Mouse (Mus musculus) CH12.LX (cell line): ENCODE measurements around the gene Asap2.

Experiments used
- CHD1 ChIP-seq: IDR thresholded peaks from 2 replicates; pipeline ENCODE4 v1.6.1; 2012; ENCODE audit warnings: low read depth, low read length, improper control_type of control experiment, inconsistent platforms
- CTCF ChIP-seq, 2 experiments: IDR thresholded peaks in 1 of 2; conservative IDR thresholded peaks in 1 of 2; 2 replicates each; pipeline ENCODE4 v1.5.1; 2011 to 2012; ENCODE audit warnings: low read depth in 2 of 2, low read length in 2 of 2, improper control_type of control experiment in 1 of 2, inconsistent platforms in 1 of 2, mild to moderate bottlenecking in 1 of 2, moderate library complexity in 1 of 2
- EP300 ChIP-seq: IDR thresholded peaks from 2 replicates; pipeline ENCODE4 v1.6.1; 2011; ENCODE audit warnings: low read length, improper control_type of control experiment
- IRF4 ChIP-seq: IDR thresholded peaks from 2 replicates; pipeline ENCODE4 v1.6.1; 2014; ENCODE audit warnings: low read depth, mild to moderate bottlenecking, inconsistent platforms, low read length, improper control_type of control experiment
- MAX ChIP-seq: IDR thresholded peaks from 2 replicates; pipeline ENCODE4 v1.6.1; 2011; ENCODE audit warnings: low read length, improper control_type of control experiment
- POLR2A ChIP-seq: IDR thresholded peaks from 2 replicates; pipeline ENCODE4 v1.6.1; 2011; ENCODE audit warnings: low read depth, mild to moderate bottlenecking, improper control_type of control experiment, low read length
- USF2 ChIP-seq: conservative IDR thresholded peaks from 2 replicates; pipeline ENCODE4 v1.6.1; 2011; ENCODE audit warnings: low read depth, low read length, improper control_type of control experiment

DNA sequence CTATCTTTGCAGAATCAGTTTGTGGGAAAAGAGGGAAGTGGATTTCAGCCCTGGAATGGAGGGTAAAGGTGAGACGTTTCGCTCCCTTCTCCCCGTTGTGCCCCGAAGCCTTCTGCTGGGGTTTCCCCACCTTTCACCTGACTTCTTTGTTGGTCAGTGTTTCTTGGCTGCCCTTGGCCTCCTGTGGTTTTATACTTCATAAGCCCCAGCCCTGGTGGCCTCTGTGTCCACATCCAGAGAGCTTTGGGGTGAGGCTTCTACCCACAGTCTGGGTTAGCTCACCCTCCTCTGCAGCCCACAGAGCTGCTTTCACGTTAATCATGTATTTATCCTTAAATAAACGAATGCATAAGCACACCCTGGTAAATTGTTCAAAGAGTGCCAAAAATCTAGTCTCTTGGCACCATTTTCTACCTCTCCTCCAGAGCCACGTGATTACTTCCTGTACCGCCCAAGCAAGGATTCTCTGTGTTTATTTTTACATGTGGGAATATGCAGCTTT, 170.1 kb downstream of the Asap2 start:
- TF ChIP-seq POLR2A = no peak
- TF ChIP-seq CTCF (conservative IDR thresholded peaks at IDR 0.05 in 1 of 2, IDR thresholded peaks at IDR 0.05 in 1 of 2; ENCODE audit: low read depth in 2 of 2, low read length in 2 of 2) = no peak
- TF ChIP-seq CHD1 = no peak
- no peak for TF ChIP-seq IRF4
- no peak for TF ChIP-seq USF2
- no peak for TF ChIP-seq MAX
- no peak for TF ChIP-seq EP300
